Mouse (Mus musculus): ENCODE data around the gene Hoxb6. TPM values are rescaled to one million over a fixed set of nuclear protein-coding genes. Genes with fewer than 3 reads are reported as not detected.

Hoxb6 gene
- total RNA-seq (2023), result not detected

GRCm38 (mm10) chr11:96291681-96292564 is at the start of gene Hoxb6:
TSS of gene Hoxb6 (plus strand) at chr11:96292476.

DNA sequence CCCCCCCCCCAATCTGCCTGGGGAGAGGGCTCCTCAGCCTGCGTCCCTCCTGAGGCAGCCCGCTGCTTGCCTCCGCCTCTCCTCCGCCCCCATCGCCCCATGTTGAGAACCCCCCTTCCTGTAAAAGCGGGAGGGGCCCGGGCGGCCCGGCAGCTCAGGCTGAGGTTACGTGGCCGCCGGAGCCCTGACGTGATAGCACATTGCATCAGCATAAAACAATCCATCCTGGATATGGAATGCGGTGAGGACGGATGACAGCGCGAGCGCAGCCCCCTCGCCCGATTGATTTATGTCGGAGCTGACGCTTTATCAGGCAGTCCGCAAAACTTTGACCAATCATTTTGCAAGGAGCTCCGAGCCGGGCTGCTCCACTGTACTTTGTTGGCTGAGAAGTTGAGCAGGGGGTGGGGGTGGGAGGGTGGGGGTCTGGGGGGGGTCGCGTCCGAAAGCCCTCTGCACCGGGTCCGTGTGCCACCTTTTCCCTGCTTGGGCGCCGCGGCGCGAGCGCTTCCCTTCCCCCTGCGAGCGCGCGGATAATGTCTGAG is 21.2 kb upstream of the Hoxb6 start, which contains the start of gene Hoxb9:
Gene Hoxb9, plus strand, starts transcription at position 462 of the 545 bp plus-strand sequence.

DNA sequence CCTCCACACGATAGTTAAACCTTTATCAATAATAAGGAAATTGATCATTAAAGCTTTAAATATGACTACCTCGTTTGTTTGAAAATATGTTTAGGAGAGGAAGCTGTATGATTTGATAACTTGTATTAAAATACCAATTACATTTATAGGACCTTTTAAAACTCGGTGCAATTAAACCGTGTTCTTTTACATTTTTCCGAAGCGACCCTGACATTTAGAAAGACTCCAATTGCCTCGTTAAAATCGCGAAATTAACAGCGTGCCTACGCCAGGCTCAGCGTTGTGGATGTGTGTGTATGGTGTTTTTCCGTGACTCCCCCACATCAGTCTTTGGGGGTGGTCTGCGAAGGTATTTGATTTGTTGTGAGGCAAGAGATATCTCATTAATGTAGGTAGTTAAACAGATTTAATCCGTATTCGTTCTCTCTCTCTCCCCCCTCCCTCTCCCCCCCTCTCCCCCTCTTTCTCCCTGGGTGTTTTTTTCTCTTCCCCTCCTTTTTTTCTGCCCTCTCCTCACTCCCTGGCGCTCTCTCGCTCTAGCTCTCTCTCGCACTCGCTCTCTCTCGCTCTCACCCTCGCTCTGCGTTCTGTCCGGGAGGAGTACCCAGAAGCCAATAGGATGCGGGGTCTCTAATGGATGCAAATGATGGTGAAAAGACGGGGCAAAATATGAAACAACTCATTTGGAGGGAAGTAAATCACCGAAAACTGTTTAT is 10.3 kb upstream of the Hoxb6 start, which contains the start of gene Hoxb8:
Gene Hoxb8, plus strand, starts transcription at position 51 of the 716 bp plus-strand sequence.

GRCm38 (mm10) chr11:96285771-96286738 is 6.2 kb upstream of the Hoxb6 start, which contains the start of gene Hoxb7:
TSS of gene Hoxb7 (plus strand) at chr11:96286623.

DNA sequence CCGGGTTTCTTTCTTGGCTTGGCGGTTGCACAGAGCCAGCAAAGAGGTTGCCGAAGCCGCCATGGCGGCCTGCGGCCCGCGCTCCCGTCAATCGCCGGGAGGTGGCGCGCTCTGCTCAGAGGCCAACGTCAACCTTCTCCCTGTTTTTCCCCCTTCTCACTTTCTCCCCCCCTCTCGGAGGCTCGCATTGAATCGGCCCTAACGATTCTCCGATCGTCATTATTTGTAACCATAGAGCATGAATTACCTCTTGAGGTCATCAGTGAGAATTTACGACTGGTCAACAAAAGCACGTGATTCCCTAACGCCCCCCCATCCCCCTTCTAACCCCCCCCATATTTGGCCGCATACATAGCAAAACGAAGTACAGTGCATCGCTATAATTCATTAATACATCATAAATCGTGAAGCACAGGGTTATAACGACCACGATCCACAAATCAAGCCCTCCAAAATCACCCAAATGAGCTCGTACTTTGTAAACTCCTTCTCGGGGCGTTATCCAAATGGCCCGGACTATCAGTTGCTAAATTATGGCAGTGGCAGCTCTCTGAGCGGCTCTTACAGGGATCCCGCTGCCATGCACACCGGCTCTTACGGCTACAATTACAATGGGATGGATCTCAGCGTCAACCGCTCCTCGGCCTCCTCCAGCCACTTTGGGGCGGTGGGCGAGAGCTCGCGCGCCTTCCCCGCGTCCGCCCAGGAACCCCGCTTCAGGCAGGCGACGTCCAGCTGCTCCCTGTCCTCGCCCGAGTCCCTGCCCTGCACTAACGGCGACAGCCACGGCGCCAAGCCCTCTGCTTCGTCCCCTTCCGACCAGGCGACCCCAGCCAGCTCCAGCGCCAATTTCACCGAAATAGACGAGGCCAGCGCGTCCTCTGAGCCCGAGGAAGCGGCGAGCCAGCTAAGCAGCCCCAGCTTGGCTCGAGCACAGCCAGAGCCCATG is 11.1 kb downstream of the Hoxb6 start, which contains the start of gene Hoxb5:
Gene Hoxb5, plus strand, starts transcription at position 186 of the 949 bp plus-strand sequence.

GRCm38 (mm10) chr11:96317608-96318367 is 25.5 kb downstream of the Hoxb6 start, which contains the start of gene Hoxb4:
TSS of gene Hoxb4 (plus strand) at chr11:96318267.

DNA sequence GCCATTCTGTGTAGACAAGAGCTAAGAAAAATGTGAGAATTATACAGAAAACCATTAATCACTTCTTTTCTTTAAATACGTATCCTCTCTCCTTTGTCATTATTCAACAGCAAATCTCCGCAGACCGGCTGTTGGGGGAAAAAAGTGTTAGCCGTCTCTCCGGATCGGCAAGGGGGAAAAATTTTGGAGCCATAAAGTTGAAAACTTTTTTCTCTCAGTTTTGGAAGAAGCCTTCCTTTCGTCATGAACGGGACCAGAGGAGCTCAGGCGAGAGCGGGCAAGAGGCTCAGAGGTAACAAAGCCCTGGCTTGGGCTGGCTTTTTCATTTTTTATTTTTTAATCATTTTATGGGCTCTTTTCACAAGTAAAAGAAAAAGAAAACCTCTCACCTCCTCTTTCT is 30.9 kb downstream of the Hoxb6 start, which contains the start of gene Hoxb3:
Gene Hoxb3, plus strand, starts transcription at position 173 of the 400 bp plus-strand sequence.

DNA sequence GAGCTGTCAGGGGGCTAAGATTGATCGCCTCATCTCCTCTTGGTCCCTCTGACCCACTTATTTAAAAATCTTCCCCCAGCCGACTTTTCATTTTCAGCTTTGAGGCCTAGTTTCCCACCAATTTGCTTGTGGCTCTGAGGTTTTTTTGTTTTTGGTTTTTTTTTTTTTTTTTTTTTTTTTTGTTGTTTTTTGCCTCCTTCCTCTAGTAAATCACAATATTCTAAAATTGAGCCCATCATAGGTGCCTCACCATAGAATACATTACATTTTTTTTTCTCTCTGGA is 58.0 kb downstream of the Hoxb6 start, which contains the start of gene Hoxb2:
Gene Hoxb2, plus strand, starts transcription at position 185 of the 284 bp plus-strand sequence.

Other genes with a start within 250 kb of the Hoxb6 start
- gene Ube2z, start 227.1 kb upstream of the Hoxb6 start, total RNA-seq (2023), result 10 to 100 TPM; 32.3 to 33.4 TPM
- 10 to 100 TPM; 90.1 to 93.2 TPM for gene Atp5g1, start 216.8 kb upstream of the Hoxb6 start, total RNA-seq (2023)
- not detected for gene Calcoco2, start 180.5 kb upstream of the Hoxb6 start, total RNA-seq (2023)
- not detected for gene Ttll6, start 158.7 kb upstream of the Hoxb6 start, total RNA-seq (2023)
- gene Hoxb13, start 98.2 kb upstream of the Hoxb6 start, total RNA-seq (2023), result not detected
- not detected for gene Hoxb9, start 21.0 kb upstream of the Hoxb6 start, total RNA-seq (2023)
- gene Hoxb8, start 10.6 kb upstream of the Hoxb6 start, total RNA-seq (2023), result not detected
- gene Hoxb7, start 5.9 kb upstream of the Hoxb6 start, total RNA-seq (2023), result not detected
- not detected for gene Hoxb5, start 10.9 kb downstream of the Hoxb6 start, total RNA-seq (2023)
- gene Hoxb4, start 25.8 kb downstream of the Hoxb6 start, total RNA-seq (2023), result 1 to 10 TPM; 4.1 to 4.5 TPM
- gene Hoxb3, start 30.9 kb downstream of the Hoxb6 start, total RNA-seq (2023), result 1 to 10 TPM in 1 of 2 experiments, under 1 TPM in 1; 0.84 to 1.8 TPM
- gene Hoxb2, start 58.0 kb downstream of the Hoxb6 start, total RNA-seq (2023), result not detected
- 1 to 10 TPM in 1 of 2 experiments, under 1 TPM in 1; 0.46 to 1.0 TPM for gene Hoxb1, start 73.3 kb downstream of the Hoxb6 start, total RNA-seq (2023)
- gene Skap1, start 172.1 kb downstream of the Hoxb6 start, total RNA-seq (2023), result under 1 TPM; 0.84 to 0.98 TPM

All from neutrophil, adult 59 days (primary cell).